Mouse (Mus musculus) spleen, adult 2 months (tissue): ENCODE measurements at regions not wholly inside any gene's neighbourhood (a gene's known extent, or its start where the extent isn't known, plus 50 kb on each side); places are given as distances from the start of the nearest gene placed in this dataset.

ENCODE experiments used
- DNase-seq, 2 experiments: peaks; one replicate each; pipeline versions ENCODE4 v3.0.0 to v3.0.0-alpha.2; 2012 to 2021; ENCODE audit warnings: low spot score in 2 of 2, low read depth in 1 of 2
- H3K27ac ChIP-seq: fragments of 200-500 bp; 2 replicates; pipeline ENCODE4 v1.5.1; 2012; ENCODE audit warnings: low read length, inconsistent platforms; ENCODE audit not compliant: insufficient read depth
- H3K27me3 ChIP-seq: fragments of 200-500 bp; 2 replicates; pipeline ENCODE4 v1.6.1; 2012; ENCODE audit warnings: mild to moderate bottlenecking, moderate library complexity, low read length, inconsistent platforms; ENCODE audit not compliant: control insufficient read depth, insufficient read depth
- H3K36me3 ChIP-seq: fragments of 200-500 bp; 2 replicates; pipeline ENCODE4 v1.6.1; 2012; ENCODE audit warnings: mild to moderate bottlenecking, low read length, inconsistent platforms; ENCODE audit not compliant: control insufficient read depth, insufficient read depth
- H3K4me1 ChIP-seq: fragments of 200-500 bp; 2 replicates; pipeline ENCODE4 v1.6.1; 2011; ENCODE audit warnings: inconsistent platforms; ENCODE audit not compliant: control insufficient read depth, insufficient read depth, insufficient read length
- H3K4me3 ChIP-seq: fragments of 200-500 bp; 2 replicates; pipeline ENCODE4 v1.5.1; 2011; ENCODE audit warnings: mild to moderate bottlenecking, inconsistent platforms; ENCODE audit not compliant: insufficient read depth, insufficient read length; ENCODE audit errors: extremely low read depth
- CTCF ChIP-seq: fragments of 200-500 bp; IDR thresholded peaks from 2 replicates; pipeline ENCODE4 v1.5.1; 2011; ENCODE audit warnings: mild to moderate bottlenecking, inconsistent platforms; ENCODE audit not compliant: insufficient read depth, insufficient read length, insufficient replicate concordance; ENCODE audit errors: extremely low read depth
- POLR2A ChIP-seq: fragments of 200-500 bp; IDR thresholded peaks from 2 replicates; pipeline ENCODE4 v1.6.1; 2011; ENCODE audit warnings: low read depth, low read length, inconsistent platforms
- WGBS: fragments of 180-500 bp; shearing (Covaris S2); methylation state at CpG from one replicate; pipeline ENCODE4 v1.1.7; 2018; 5-methylcytosine and 5-hydroxymethylcytosine counted together

DNA sequence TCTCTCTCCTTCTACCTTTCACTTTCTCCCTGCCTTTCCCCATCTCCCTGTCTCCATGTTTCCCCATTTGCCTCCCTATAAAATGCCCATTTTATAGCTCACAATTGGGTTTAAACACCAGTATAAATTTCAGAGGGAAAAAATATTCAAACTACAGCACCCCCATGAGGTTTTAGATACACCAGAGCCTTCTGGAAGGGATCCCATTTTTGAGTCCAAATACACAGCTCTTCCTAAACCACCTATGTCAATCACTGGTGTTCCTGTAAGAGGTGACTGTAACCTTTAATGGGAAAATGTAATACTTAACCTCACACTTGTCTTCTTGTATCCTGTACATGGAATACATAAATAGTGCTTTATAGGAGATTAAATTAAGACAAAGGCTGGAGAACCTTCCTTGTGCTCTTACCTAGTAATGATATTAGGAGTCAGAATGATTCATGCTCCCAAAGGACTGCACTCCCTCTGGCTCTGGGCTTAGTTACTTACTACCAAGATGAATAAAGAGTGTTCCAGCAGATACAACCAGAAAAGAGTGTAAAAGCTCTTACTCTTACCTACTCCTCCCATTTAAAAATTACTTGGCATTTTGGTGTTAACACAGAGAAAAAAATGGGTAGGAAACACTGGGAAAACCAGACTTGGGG is 538.7 kb upstream of the Cdh11 start:
- H3K36me3 ChIP-seq = no peaks in the 10 kb centered on the region
- H3K27ac ChIP-seq = no peak overlapping the region
- DNase-seq = no peak
- no peak overlapping the region for H3K4me3 ChIP-seq
- H3K27me3 ChIP-seq = no peaks in the 10 kb centered on the region
- no peaks in the 10 kb centered on the region for H3K4me1 ChIP-seq
- TF ChIP-seq CTCF (no peak), POLR2A (no peak)

DNA sequence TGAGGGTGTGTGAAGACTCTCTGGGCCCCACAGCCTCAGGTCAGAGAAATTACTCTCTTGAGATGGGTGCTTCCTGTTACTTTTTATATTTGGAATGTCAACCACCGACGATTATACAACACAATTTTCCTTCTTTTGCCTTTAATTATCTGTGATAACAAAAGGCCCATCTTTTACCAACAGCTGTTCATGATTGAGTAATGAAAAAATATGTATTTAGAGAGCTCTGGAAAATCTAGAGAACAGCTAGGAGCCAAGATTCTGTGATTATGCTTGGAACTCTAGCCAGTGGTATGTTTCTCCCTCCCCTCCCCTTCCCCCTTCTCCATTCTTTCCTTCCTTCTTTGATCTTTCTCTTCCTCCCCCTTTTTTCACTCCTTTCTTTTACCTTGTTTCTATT is 546.0 kb upstream of the Cdh11 start:
- no peaks in the 10 kb centered on the region for H3K27me3 ChIP-seq
- no peak for DNase-seq
- no peak overlapping the region for H3K27ac ChIP-seq
- H3K4me1 ChIP-seq = no peaks in the 10 kb centered on the region
- H3K36me3 ChIP-seq = no peaks in the 10 kb centered on the region
- TF ChIP-seq POLR2A = no peak
- TF ChIP-seq CTCF = no peak
- WGBS = 82% methylated on average over 2 of the region's 2 CpGs
- H3K4me3 ChIP-seq = no peak overlapping the region

DNA sequence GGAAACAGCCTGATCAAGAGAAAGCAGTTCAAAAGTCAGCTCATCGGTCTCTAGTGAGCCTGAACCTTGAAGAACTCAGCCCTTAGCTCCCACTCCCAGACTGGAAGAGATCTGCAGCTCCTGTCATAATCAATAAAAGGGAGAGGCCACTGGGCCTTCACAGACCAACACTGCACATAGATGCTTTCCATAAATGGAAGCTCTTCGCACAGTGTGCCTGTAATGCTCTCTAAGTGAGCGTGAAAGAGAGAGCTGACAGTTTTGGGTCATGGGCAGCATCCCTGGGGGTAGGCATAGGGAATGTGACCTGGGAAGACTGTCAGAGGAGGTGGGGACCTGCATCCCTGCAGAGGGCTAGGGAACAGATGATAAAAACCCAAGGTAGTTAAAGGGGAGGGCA is 551.9 kb upstream of the Cdh11 start:
- Histone ChIP-seq H3K27ac (no peak overlapping the region), H3K27me3 (no peaks in the 10 kb centered on the region), H3K4me3 (no peak overlapping the region), H3K4me1 (no peaks in the 10 kb centered on the region), H3K36me3 (no peaks in the 10 kb centered on the region)
- no peak for DNase-seq
- TF ChIP-seq CTCF (no peak), POLR2A (no peak)
- WGBS = 90% methylated on average over 3 of the region's 3 CpGs

DNA sequence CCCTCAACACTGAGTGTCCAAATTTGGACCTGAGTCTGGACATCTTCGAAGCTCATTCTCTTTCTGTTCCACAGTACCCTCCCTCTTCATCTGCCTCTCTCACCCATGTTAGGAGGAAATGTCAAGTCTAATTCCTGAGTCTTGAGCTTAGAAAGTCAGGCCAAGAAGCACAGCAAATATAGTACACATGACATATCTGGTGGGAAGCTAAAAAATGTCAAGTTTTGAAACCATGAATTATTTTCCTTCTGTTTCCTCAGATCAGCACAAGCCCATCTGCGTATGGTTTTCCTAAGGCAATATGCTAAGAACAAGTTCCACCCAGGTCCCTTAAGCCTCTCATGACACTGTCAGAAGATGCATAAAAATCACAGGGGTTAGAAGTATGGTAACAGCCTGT is 553.6 kb upstream of the Cdh11 start:
- H3K4me3 ChIP-seq = no peak overlapping the region
- H3K36me3 ChIP-seq = no peaks in the 10 kb centered on the region
- no peak for DNase-seq
- WGBS = 76% methylated on average over 2 of the region's 2 CpGs
- no peaks in the 10 kb centered on the region for H3K4me1 ChIP-seq
- H3K27ac ChIP-seq = no peak overlapping the region
- no peak for TF ChIP-seq POLR2A
- no peak for TF ChIP-seq CTCF
- no peaks in the 10 kb centered on the region for H3K27me3 ChIP-seq

DNA sequence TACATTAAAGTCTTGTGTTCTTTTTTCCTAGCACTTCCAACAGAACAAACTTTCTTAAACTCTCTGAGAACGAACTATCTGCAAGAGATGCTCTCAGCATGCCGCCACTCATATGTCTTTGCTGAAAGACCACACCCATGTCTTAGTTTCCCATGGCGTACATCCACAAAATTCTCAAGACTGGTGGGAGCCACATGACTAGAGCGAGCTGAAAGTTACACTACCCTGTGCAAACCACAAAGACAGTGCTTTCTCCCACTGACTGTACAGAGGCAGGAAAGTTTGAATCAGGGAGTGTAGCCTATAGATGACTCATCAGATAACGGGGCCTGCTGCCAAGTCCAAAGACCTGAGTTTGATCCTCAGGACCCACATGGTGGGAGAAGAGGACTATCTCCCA is 554.5 kb upstream of the Cdh11 start:
- 83% methylated on average over 5 of the region's 5 CpGs for WGBS
- Histone ChIP-seq H3K36me3 (no peaks in the 10 kb centered on the region), H3K4me1 (no peaks in the 10 kb centered on the region), H3K4me3 (no peak overlapping the region), H3K27ac (no peak overlapping the region), H3K27me3 (no peaks in the 10 kb centered on the region)
- DNase-seq = no peak
- no peak for TF ChIP-seq POLR2A
- no peak for TF ChIP-seq CTCF

DNA sequence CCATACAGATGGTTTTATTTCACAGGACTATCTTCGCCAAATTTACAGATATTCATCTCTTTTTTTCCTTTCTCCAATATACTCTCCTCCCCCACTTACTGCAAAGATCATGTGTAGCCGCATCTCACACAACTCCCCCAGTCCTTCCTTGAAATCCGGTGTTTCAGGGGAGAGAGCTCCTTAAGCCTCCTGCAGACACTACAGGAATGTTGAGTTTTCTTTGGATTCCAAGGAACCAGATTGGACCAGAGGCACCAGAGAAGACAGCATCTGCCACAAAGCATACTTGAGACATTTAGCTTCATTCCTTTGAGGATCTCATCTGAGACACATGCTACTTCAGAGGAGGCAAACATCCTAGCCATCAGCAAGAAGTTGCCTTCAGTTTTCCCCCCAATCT is 558.4 kb upstream of the Cdh11 start:
- Histone ChIP-seq H3K4me1 (no peaks in the 10 kb centered on the region), H3K27me3 (no peaks in the 10 kb centered on the region), H3K4me3 (no peak overlapping the region), H3K36me3 (no peaks in the 10 kb centered on the region), H3K27ac (no peak overlapping the region)
- TF ChIP-seq CTCF (no peak), POLR2A (no peak)
- 80% methylated on average over 3 of the region's 3 CpGs for WGBS
- DNase-seq = no peak

DNA sequence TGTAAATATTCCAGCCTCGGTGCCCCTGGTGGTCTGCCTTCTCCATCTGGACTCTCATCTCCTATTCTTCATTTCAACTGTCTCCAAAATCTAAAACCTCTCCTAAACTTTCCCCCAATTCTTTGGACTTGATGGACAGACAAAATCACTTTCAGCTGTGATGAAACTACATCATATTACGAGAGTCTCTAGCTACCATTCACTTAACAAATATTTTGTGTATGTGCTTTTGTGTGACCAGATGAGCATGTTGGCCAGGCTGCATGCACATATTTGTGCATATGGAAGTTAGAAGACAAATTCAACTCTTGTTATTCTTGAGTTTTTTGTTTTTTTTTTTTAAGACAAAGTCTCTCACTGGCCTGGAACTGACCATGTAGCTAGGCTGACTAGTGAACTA is 559.4 kb upstream of the Cdh11 start:
- no peak for TF ChIP-seq POLR2A
- TF ChIP-seq CTCF = no peak
- Histone ChIP-seq H3K27me3 (no peaks in the 10 kb centered on the region), H3K4me1 (no peaks in the 10 kb centered on the region), H3K36me3 (no peaks in the 10 kb centered on the region), H3K27ac (no peak overlapping the region), H3K4me3 (no peak overlapping the region)
- DNase-seq = no peak
- WGBS = 78% methylated on average over 2 of the region's 2 CpGs
